Mouse (Mus musculus): Measurements from ENCODE around the gene Rhbg. TPM values are rescaled to one million over a fixed set of nuclear protein-coding genes. Genes with fewer than 3 reads are reported as not detected.

The Rhbg gene
- total and polyA plus RNA-seq, 3 experiments = not detected

DNA sequence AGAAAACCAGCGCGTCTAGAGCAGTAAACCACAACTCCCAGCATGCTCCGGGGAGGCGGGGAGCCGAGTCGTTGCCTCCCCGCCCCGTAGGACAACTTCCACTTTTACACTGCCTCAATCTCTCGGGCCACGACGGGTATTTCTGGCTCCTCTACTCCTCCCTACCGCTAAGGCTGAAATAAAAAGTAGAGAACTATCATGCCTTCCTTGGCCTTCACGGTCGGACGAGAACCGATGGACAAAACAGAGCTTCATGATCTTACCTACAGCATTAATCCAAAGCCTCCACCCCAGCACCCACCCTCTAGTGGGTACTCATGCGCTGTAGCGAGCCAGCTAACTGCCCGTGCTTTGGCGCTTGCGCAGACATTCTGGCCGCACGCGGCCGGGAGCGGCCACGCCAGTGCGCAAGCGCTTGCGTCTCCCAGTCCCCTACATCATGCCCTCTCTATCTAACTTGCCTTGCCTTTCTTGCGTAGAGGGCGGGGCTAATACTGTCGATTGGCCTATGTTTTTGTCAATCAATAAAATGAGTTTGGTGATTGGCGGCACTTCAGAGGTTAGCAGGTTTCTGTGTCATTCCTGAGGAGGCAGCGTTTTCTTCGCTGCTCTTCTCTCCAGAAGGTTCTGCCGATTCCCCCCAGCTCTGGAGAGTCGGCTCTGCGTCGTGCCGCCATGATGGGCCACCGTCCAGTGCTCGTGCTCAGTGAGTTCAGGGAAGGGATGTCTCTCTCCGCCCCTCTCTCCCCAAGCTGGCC, 42.2 kb upstream of the Rhbg start, which contains the start of the genes Tsacc and Cct3:
Gene Tsacc (minus strand): TSS at position 439 of the 758 bp plus-strand sequence.
Gene Cct3 (plus strand): TSS at position 556 of the 758 bp plus-strand sequence.
- H3K27me3 ChIP-seq (ENCODE audit: control insufficient read depth in 1 of 2, insufficient read depth in 2 of 2, low read length in 2 of 2) = no peaks in the 10 kb centered on the region
- TF ChIP-seq TCF12 (IDR thresholded peaks at IDR 0.05; ENCODE audit: low read depth, low read length) = peak; percentile 77
- TF ChIP-seq USF2 (IDR thresholded peaks at IDR 0.05; ENCODE audit: borderline replicate concordance in 1 of 2, insufficient read depth in 1 of 2, low read depth in 1 of 2, low read length in 2 of 2) = no peak
- TF ChIP-seq TBP (IDR thresholded peaks at IDR 0.05; ENCODE audit: low read depth, low read length) = peak; percentile 96
- peak in 1 of 2 experiments; percentile 20; a peak in 2 of 4 replicates for TF ChIP-seq EP300 (IDR thresholded peaks at IDR 0.05; ENCODE audit: low read depth in 1 of 2, low read length in 2 of 2)
- TF ChIP-seq CHD2 (IDR thresholded peaks at IDR 0.05; ENCODE audit: low read length) = peak; percentile 91
- TF ChIP-seq NRF1 (IDR thresholded peaks at IDR 0.05; ENCODE audit: insufficient read depth, low read depth, low read length, poor library complexity, severe bottlenecking) = peak; percentile 97
- no peak for TF ChIP-seq USF1 (IDR thresholded peaks at IDR 0.05; ENCODE audit: low read depth, low read length)
- peak; percentile 98 for TF ChIP-seq POLR2AphosphoS2 (IDR thresholded peaks at IDR 0.05; ENCODE audit: low read length)
- peak; percentile 58; the same call in 1 of the 2 replicates for TF ChIP-seq POLR2AphosphoS5 (IDR thresholded peaks at IDR 0.05; ENCODE audit: borderline replicate concordance, low read depth, low read length)
- no peak for TF ChIP-seq GABPA (IDR thresholded peaks at IDR 0.05; ENCODE audit: low read depth, low read length)
- peak; percentile 64; the same call in 1 of the 2 replicates for TF ChIP-seq ELF1 (IDR thresholded peaks at IDR 0.05; ENCODE audit: low read depth, low read length)
- TF ChIP-seq ETS1 (IDR thresholded peaks at IDR 0.05; ENCODE audit: low read depth, low read length) = peak; percentile 34; the same call in 1 of the 2 replicates
- TF ChIP-seq RCOR1 (IDR thresholded peaks at IDR 0.05; ENCODE audit: low read depth, low read length) = no peak
- no peak for TF ChIP-seq SMC3 (IDR thresholded peaks at IDR 0.05; ENCODE audit: low read depth, low read length)
- TF ChIP-seq KAT2A (conservative IDR thresholded peaks at IDR 0.05; ENCODE audit: low read depth, low read length) = peak; percentile 79
- TF ChIP-seq MEF2A (IDR thresholded peaks at IDR 0.05; ENCODE audit: extremely low read depth, insufficient replicate concordance, low read depth, low read length, poor library complexity, severe bottlenecking) = no peak
- peak; percentile 92 to 97 for TF ChIP-seq POLR2A (IDR thresholded peaks at IDR 0.05; ENCODE audit: control insufficient read depth in 1 of 2, insufficient read depth in 1 of 2, low read depth in 1 of 2, low read length in 2 of 2, poor library complexity in 1 of 2)
- TF ChIP-seq CHD1 (IDR thresholded peaks at IDR 0.05; ENCODE audit: low read depth, low read length) = peak; percentile 18; the same call in 1 of the 2 replicates
- no peak for TF ChIP-seq CTCF (IDR thresholded peaks at IDR 0.05 in 2 of 3, conservative IDR thresholded peaks at IDR 0.05 in 1 of 3; ENCODE audit: control insufficient read depth in 1 of 3, insufficient read depth in 1 of 3, low read depth in 2 of 3, low read length in 3 of 3, poor library complexity in 1 of 3, severe bottlenecking in 1 of 3)
- TF ChIP-seq MAZ (IDR thresholded peaks at IDR 0.05; ENCODE audit: low read depth, low read length) = peak; percentile 82
- no peak for TF ChIP-seq ZC3H11A (IDR thresholded peaks at IDR 0.05; ENCODE audit: low read depth, low read length)
- peak; percentile 96 for TF ChIP-seq NELFE (IDR thresholded peaks at IDR 0.05; ENCODE audit: low read depth, low read length)
- peak; percentile 79 for TF ChIP-seq MAX (IDR thresholded peaks at IDR 0.05; ENCODE audit: low read length)
- TF ChIP-seq RAD21 (IDR thresholded peaks at IDR 0.05; ENCODE audit: low read depth, low read length) = no peak
- TF ChIP-seq ZMIZ1 (IDR thresholded peaks at IDR 0.05; ENCODE audit: low read depth, low read length) = peak; percentile 70
- TF ChIP-seq HCFC1 (IDR thresholded peaks at IDR 0.05; ENCODE audit: low read depth, low read length) = peak; percentile 88
- peak; percentile 81; the same call in 1 of the 2 replicates for TF ChIP-seq E2F4 (IDR thresholded peaks at IDR 0.05; ENCODE audit: borderline replicate concordance, low read depth, low read length)
- peak; percentile 88; the same call in 1 of the 2 replicates for TF ChIP-seq MYC (IDR thresholded peaks at IDR 0.05; ENCODE audit: low read depth, low read length)
- TF ChIP-seq JUND (IDR thresholded peaks at IDR 0.05; ENCODE audit: low read depth, low read length) = no peak
- TF ChIP-seq MXI1 (IDR thresholded peaks at IDR 0.05; ENCODE audit: low read depth, low read length) = no peak; the same call in none of the 2 replicates
- TF ChIP-seq SIN3A (IDR thresholded peaks at IDR 0.05; ENCODE audit: low read length) = peak; percentile 71; the same call in 1 of the 2 replicates
- no peak for TF ChIP-seq MYB (IDR thresholded peaks at IDR 0.05; ENCODE audit: low read depth, low read length)
- peak within 1 kb of the TSS; percentile 80 to 83 for H3K4me3 ChIP-seq (ENCODE audit: control insufficient read depth in 1 of 2, insufficient read depth in 1 of 2, low read depth in 2 of 2, low read length in 2 of 2)
- H3K79me2 ChIP-seq (ENCODE audit: control insufficient read depth, insufficient read depth, low read length, poor library complexity) = peaks cover 42% of the 10 kb centered on the region
- peak within 1 kb of the TSS; percentile 85 for H3K9ac ChIP-seq (ENCODE audit: control insufficient read depth, low read depth, low read length, poor library complexity, severe bottlenecking)
- peaks cover 7 to 11% of the 10 kb centered on the region in 2 experiments for H3K4me1 ChIP-seq (ENCODE audit: control insufficient read depth in 1 of 2, insufficient read depth in 2 of 2, low read length in 2 of 2)
- DNase-seq (ENCODE audit: low read depth, low spot score) = peak; percentile 100
- H3K36me3 ChIP-seq (ENCODE audit: control insufficient read depth in 1 of 2, insufficient read depth in 2 of 2, low read length in 2 of 2) = peaks cover 23 to 36% of the 10 kb centered on the region in 2 experiments
- no peaks in the 10 kb centered on the region for H3K9me3 ChIP-seq (replicated peaks; ENCODE audit: insufficient read depth, low read length)
- peak within 1 kb of the TSS; percentile 95 for H3K27ac ChIP-seq (ENCODE audit: control insufficient read depth, low read depth, low read length)

Measured in MEL (cell line).